9 mouse cellular contexts compared by ENCODE assay signal in genomic region chr1:180401725-180402124, GRCm38 (mm10).
A peak's percentile ranks its signal among the peaks of the same experiment; 100 is the strongest.
DNase-seq lines count a peak whose midpoint lies in the region; ATAC-seq and TF ChIP-seq lines count a peak whose summit lies in the region.
"Had no signal": no experiment of that assay in that cellular context is flagged by ENCODE, and none has a peak within 500 bp of the region (broad histone marks: within the 10 kb centered on the region; RNA-seq: fewer than 3 reads in every experiment).

No protein-coding gene starts in this region.

- no peaks in the 10 kb centered on the region for H3K36me3 ChIP-seq in kidney, postnatal 0 days (ENCODE audit: insufficient read depth, low read length)
- no peaks in the 10 kb centered on the region for H3K36me3 ChIP-seq in liver, postnatal 0 days (replicated peaks; ENCODE audit: insufficient read depth, low read length)
- H3K36me3 ChIP-seq in stomach, embryonic 16.5 days (ENCODE audit: control insufficient read depth, insufficient read depth, low read length) = no peaks in the 10 kb centered on the region

- no peak for DNase-seq in kidney, postnatal 0 days (ENCODE audit: low spot score)
- no peak for DNase-seq in kidney, adult 9 months
- peak; percentile 41 for DNase-seq in liver, postnatal 0 days
- no peak for DNase-seq in Muller cell, postnatal 12 days (ENCODE audit: inconsistent ontology term)
- no peak for DNase-seq in cerebellum, adult 8-10 months
- no peak for DNase-seq in urinary bladder, postnatal 10 days (ENCODE audit: low spot score)
- DNase-seq: cerebellum, adult 11-12 months had no signal

- H3K4me3 ChIP-seq in kidney, postnatal 0 days (replicated peaks; ENCODE audit: low read depth, low read length) = no peak overlapping the region
- no peak overlapping the region for H3K4me3 ChIP-seq in bone marrow macrophage, adult 2 months (ENCODE audit: insufficient read depth, low read length)
- no peak overlapping the region for H3K4me3 ChIP-seq in liver, postnatal 0 days (ENCODE audit: low read depth, low read length)
- H3K4me3 ChIP-seq in stomach, embryonic 16.5 days (replicated peaks; ENCODE audit: low read length) = no peak overlapping the region

- no peak for TF ChIP-seq POLR2A in bone marrow macrophage, adult 2 months (IDR thresholded peaks at IDR 0.05; ENCODE audit: borderline replicate concordance, low read depth, low read length)

- H3K9ac ChIP-seq in kidney, postnatal 0 days (ENCODE audit: low read depth, low read length) = no peak overlapping the region
- no peak overlapping the region for H3K9ac ChIP-seq in liver, postnatal 0 days (replicated peaks)
- no peak overlapping the region for H3K9ac ChIP-seq in stomach, embryonic 16.5 days (ENCODE audit: low read length)

- TF ChIP-seq CTCF in kidney, postnatal 0 days (IDR thresholded peaks at IDR 0.05; ENCODE audit: low read depth) = no peak
- TF ChIP-seq CTCF in bone marrow macrophage, adult 2 months (IDR thresholded peaks at IDR 0.05; ENCODE audit: low read depth, low read length) = no peak
- TF ChIP-seq CTCF in liver, postnatal 0 days (IDR thresholded peaks at IDR 0.05; ENCODE audit: low read depth) = no peak

- no peak for ATAC-seq in kidney, postnatal 0 days (replicated peaks; ENCODE audit: low FRiP score, low read depth)
- peak; percentile 40; the same call in 1 of the 2 replicates for ATAC-seq in liver, postnatal 0 days
- ATAC-seq in stomach, embryonic 16.5 days (ENCODE audit: insufficient read depth, low FRiP score) = no peak

- no peak for TF ChIP-seq EP300 in liver, postnatal 0 days (IDR thresholded peaks at IDR 0.05; ENCODE audit: low read depth)

- 85% methylated on average over 6 of the region's 6 CpGs for WGBS in kidney, postnatal 0 days
- WGBS in liver, postnatal 0 days (ENCODE audit: insufficient replicate concordance) = 67% methylated on average over 6 of the region's 6 CpGs
- WGBS in stomach, embryonic 16.5 days = 72% methylated on average over 6 of the region's 6 CpGs

- peak overlapping the region; percentile 85 for H3K27ac ChIP-seq in kidney, postnatal 0 days
- H3K27ac ChIP-seq in bone marrow macrophage, adult 2 months (ENCODE audit: insufficient read depth, low read depth, low read length) = peak overlapping the region; percentile 97
- H3K27ac ChIP-seq in liver, postnatal 0 days (ENCODE audit: low read depth) = peak overlapping the region; percentile 82; the same call in 1 of the 2 replicates
- H3K27ac ChIP-seq in stomach, embryonic 16.5 days (ENCODE audit: low read length) = peak overlapping the region; percentile 74

- H3K9me3 ChIP-seq in kidney, postnatal 0 days (replicated peaks; ENCODE audit: low read length) = no peaks in the 10 kb centered on the region
- no peaks in the 10 kb centered on the region for H3K9me3 ChIP-seq in liver, postnatal 0 days (ENCODE audit: low read length)
- no peaks in the 10 kb centered on the region for H3K9me3 ChIP-seq in stomach, embryonic 16.5 days (replicated peaks; ENCODE audit: control insufficient read depth, low read length)

- peaks cover 16% of the 10 kb centered on the region for H3K4me1 ChIP-seq in kidney, postnatal 0 days (replicated peaks; ENCODE audit: insufficient read depth, low read length)
- peaks cover 60% of the 10 kb centered on the region for H3K4me1 ChIP-seq in bone marrow macrophage, adult 2 months (ENCODE audit: control insufficient read depth, insufficient read depth, low read length)
- H3K4me1 ChIP-seq in liver, postnatal 0 days (ENCODE audit: insufficient read depth) = peaks cover 41% of the 10 kb centered on the region
- H3K4me1 ChIP-seq in stomach, embryonic 16.5 days (ENCODE audit: control insufficient read depth, insufficient read depth, low read length) = peaks cover 48% of the 10 kb centered on the region

- H3K4me2 ChIP-seq in kidney, postnatal 0 days (ENCODE audit: low read length) = no peak overlapping the region
- H3K4me2 ChIP-seq in liver, postnatal 0 days (ENCODE audit: low read depth, low read length) = no peak overlapping the region
- H3K4me2 ChIP-seq in stomach, embryonic 16.5 days (ENCODE audit: low read depth, low read length) = no peak overlapping the region

- H3K27me3 ChIP-seq in kidney, postnatal 0 days (ENCODE audit: insufficient read depth, low read length) = no peaks in the 10 kb centered on the region
- H3K27me3 ChIP-seq in liver, postnatal 0 days (ENCODE audit: insufficient read depth, low read length) = no peaks in the 10 kb centered on the region
- no peaks in the 10 kb centered on the region for H3K27me3 ChIP-seq in stomach, embryonic 16.5 days (ENCODE audit: control insufficient read depth, insufficient read depth, low read length)
